Mouse (Mus musculus) spleen, postnatal 36 days (tissue): Measurements from ENCODE around the gene Spata18.

Experiments used
- DNase-seq, 2 experiments: peaks; one replicate each; pipeline ENCODE4 v3.0.0; 2022; ENCODE audit warnings: low spot score in 2 of 2, mixed read lengths in 1 of 2

Gene Spata18

GRCm38 (mm10) chr5:73716941-73717340, 65.8 kb downstream of the Spata18 start:
- DNase-seq, result no peak

GRCm38 (mm10) chr5:73721682-73722282, 70.6 kb downstream of the Spata18 start:
- DNase-seq, result no peak

- no peak for DNase-seq
These were observed 74.8 kb downstream of the Spata18 start for GRCm38 (mm10) chr5:73725981-73726380.

GRCm38 (mm10) chr5:73728651-73729050, 77.5 kb downstream of the Spata18 start:
- no peak for DNase-seq
